Mouse (Mus musculus): ENCODE measurements around the gene B9d2. TPM values are rescaled to one million over a fixed set of nuclear protein-coding genes. Genes with fewer than 3 reads are reported as not detected.
A peak's percentile ranks its signal among the peaks of the same experiment; 100 is the strongest.

B9d2 gene
- polyA plus RNA-seq, 1 experiment from 2014 or later = 57.6 TPM

DNA sequence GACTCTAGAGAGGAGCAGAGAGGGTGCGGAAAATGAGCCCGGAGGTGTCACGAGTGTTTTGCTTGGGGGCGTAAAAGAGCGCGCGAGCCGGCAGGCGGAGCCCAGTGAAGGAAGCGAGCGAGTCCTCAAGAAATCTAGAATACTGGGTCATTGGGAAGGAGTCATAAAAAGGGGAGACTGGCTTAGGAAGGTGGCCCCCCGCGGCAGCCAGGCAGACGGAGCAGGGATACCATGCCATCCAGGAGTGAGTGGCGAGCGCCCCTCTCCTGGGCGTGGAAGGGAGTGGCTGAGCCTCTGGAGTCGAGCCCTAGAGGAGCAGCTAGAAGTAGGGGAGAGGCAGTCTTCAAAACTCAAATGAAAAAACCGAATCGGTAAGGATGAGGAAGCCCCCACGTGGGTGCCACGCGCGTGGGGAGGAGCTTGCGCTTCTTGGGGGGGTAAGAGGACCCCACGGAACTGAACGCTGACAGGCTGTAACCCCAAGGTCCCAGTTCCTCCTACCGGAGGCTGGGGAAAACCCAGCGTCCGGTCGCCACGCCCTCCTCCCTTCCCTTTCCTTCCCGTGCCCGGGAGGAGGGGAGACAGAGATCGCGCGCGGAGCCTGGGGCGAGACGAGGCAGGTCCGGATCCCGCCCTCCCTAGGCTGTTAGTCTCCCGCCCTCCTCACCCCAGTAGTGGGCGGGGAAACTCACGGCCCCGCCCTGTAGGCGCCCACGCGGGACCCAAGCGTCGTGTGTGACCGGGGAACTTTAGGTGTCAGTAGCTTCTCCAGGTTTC, 8.4 kb downstream of the B9d2 start:
- Histone ChIP-seq H3K36me3 (ENCODE audit: control insufficient read depth, insufficient read depth, low read length) (no peaks in the 10 kb centered on the region), H3K9me3 (replicated peaks; ENCODE audit: control insufficient read depth, low read length) (no peaks in the 10 kb centered on the region), H3K27me3 (replicated peaks; ENCODE audit: control insufficient read depth, insufficient read depth, low read length) (peaks cover 53% of the 10 kb centered on the region), H3K4me1 (ENCODE audit: control insufficient read depth, insufficient read depth, low read length) (peaks cover 16% of the 10 kb centered on the region), H3K27ac (ENCODE audit: low read depth, low read length) (no peak overlapping the region), H3K4me2 (ENCODE audit: low read length) (peak overlapping the region; percentile 59), H3K9ac (ENCODE audit: low read length) (peak overlapping the region; percentile 45; the same call in 1 of the 2 replicates), H3K4me3 (ENCODE audit: low read depth, low read length) (peak overlapping the region; percentile 39)
- 2% methylated on average over 52 of the region's 52 CpGs for WGBS
- ATAC-seq (no peak), DNase-seq (ENCODE audit: low spot score) (no peak)

DNA sequence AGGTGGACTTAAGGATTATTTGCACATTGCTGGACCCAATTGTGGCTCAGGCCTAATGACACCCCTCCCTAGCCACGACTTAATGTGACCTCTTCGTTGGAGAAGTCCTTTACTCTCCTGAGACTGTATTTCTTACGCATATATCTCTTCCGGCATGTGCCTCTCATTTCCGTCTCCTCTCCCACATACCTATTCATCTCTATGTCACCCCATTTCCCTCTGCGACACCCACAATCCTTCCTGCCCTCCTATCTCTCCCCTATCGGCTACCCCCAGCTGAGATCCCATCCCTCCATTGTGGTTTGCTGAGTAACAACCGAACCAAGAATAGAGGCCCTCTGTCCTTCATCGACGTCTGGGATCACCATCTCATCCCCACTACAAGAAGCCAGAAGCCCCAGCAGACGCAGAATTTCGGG, 9.0 kb downstream of the B9d2 start:
- WGBS = 10% methylated on average over 12 of the region's 12 CpGs
- H3K9me3 ChIP-seq (replicated peaks; ENCODE audit: control insufficient read depth, low read length) = no peaks in the 10 kb centered on the region
- ATAC-seq (no peak), DNase-seq (ENCODE audit: low spot score) (no peak)
- no peak overlapping the region for H3K9ac ChIP-seq (ENCODE audit: low read length)
- H3K4me2 ChIP-seq (ENCODE audit: low read length) = peak overlapping the region; percentile 59
- no peak overlapping the region for H3K27ac ChIP-seq (ENCODE audit: low read depth, low read length)
- H3K36me3 ChIP-seq (ENCODE audit: control insufficient read depth, insufficient read depth, low read length) = no peaks in the 10 kb centered on the region
- H3K4me3 ChIP-seq (ENCODE audit: low read depth, low read length) = peak overlapping the region; percentile 39
- H3K4me1 ChIP-seq (ENCODE audit: control insufficient read depth, insufficient read depth, low read length) = peaks cover 16% of the 10 kb centered on the region
- peaks cover 53% of the 10 kb centered on the region for H3K27me3 ChIP-seq (replicated peaks; ENCODE audit: control insufficient read depth, insufficient read depth, low read length)

DNA sequence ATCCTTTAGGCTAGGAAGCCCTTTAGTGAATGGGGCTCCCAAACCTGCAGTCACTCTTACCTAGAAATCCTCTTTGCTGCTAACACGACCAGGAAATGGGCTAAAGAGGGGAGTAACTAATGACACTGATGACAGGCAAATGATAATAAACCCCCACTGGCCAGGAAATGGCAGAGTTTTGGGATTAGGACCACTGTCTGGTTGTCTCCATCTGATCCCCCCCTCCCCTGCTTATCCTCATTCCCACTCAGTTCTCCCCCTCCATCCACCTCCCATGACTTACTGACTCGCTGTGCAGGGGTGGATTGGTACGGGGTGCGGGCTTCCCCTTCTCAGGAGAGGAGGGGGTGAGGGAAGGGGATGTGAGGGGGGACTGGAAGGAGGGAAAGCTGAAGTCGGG, 9.5 kb downstream of the B9d2 start:
- H3K27me3 ChIP-seq (replicated peaks; ENCODE audit: control insufficient read depth, insufficient read depth, low read length) = peaks cover 53% of the 10 kb centered on the region
- H3K4me2 ChIP-seq (ENCODE audit: low read length) = no peak overlapping the region
- H3K9ac ChIP-seq (ENCODE audit: low read length) = no peak overlapping the region
- no peaks in the 10 kb centered on the region for H3K36me3 ChIP-seq (ENCODE audit: control insufficient read depth, insufficient read depth, low read length)
- H3K4me1 ChIP-seq (ENCODE audit: control insufficient read depth, insufficient read depth, low read length) = peaks cover 16% of the 10 kb centered on the region
- 27% methylated on average over 5 of the region's 5 CpGs for WGBS
- H3K9me3 ChIP-seq (replicated peaks; ENCODE audit: control insufficient read depth, low read length) = no peaks in the 10 kb centered on the region
- DNase-seq (ENCODE audit: low spot score) (no peak), ATAC-seq (no peak)
- no peak overlapping the region for H3K4me3 ChIP-seq (ENCODE audit: low read depth, low read length)
- H3K27ac ChIP-seq (ENCODE audit: low read depth, low read length) = no peak overlapping the region

DNA sequence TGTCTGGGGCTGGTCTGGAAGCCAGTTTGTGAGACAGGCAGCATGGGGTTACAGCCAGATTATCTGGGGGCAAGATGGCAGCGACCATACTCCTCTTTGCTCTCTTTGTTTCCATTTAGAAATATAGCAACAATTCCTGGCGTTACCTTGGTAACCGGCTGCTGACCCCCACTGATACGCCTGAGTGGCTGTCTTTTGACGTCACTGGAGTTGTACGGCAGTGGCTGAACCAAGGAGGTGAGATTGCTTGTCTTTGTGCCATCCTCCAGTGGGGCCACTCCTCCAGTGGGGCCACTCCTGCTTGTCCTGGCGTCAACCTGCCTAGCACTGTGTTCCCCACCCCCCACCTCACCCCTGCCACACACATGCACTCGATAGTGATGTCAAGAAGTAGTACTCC, 13.5 kb downstream of the B9d2 start:
- Histone ChIP-seq H3K27me3 (replicated peaks; ENCODE audit: control insufficient read depth, insufficient read depth, low read length) (peaks cover 19% of the 10 kb centered on the region), H3K9ac (ENCODE audit: low read length) (no peak overlapping the region), H3K4me1 (ENCODE audit: control insufficient read depth, insufficient read depth, low read length) (0 out of 2 replicates have a peak, but pooled peaks cover 2% of the 10 kb centered on the region), H3K36me3 (ENCODE audit: control insufficient read depth, insufficient read depth, low read length) (no peaks in the 10 kb centered on the region), H3K9me3 (replicated peaks; ENCODE audit: control insufficient read depth, low read length) (no peaks in the 10 kb centered on the region), H3K27ac (ENCODE audit: low read depth, low read length) (no peak overlapping the region), H3K4me2 (ENCODE audit: low read length) (no peak overlapping the region), H3K4me3 (ENCODE audit: low read depth, low read length) (no peak overlapping the region)
- DNase-seq (ENCODE audit: low spot score) (no peak), ATAC-seq (no peak)
- 41% methylated on average over 8 of the region's 8 CpGs for WGBS

DNA sequence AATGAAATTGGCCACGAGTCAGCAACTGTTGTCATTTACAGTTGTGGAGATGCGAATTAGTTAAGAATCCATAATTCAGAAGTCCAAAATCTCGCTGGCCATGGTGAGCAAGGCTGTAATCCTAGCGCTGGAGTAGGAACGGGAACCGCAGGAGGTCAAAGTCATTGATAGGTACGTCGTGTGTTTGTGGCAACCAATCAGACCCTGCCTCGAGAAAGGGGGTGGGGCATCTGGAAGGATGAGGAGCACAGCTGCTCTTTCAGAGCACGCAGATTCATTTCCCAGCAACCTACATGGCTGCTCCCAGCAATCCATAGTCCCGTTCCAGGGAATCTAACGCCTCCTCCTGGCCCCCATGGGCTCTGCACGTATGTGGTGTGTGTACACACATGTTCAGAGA, 19.3 kb downstream of the B9d2 start:
- ATAC-seq (no peak), DNase-seq (ENCODE audit: low spot score) (no peak)
- WGBS = 60% methylated on average over 13 of the region's 13 CpGs
- no peaks in the 10 kb centered on the region for H3K9me3 ChIP-seq (replicated peaks; ENCODE audit: control insufficient read depth, low read length)
- no peak overlapping the region for H3K9ac ChIP-seq (ENCODE audit: low read length)
- no peak overlapping the region for H3K27ac ChIP-seq (ENCODE audit: low read depth, low read length)
- H3K4me3 ChIP-seq (ENCODE audit: low read depth, low read length) = no peak overlapping the region
- 0 out of 2 replicates have a peak, but pooled peaks cover 3% of the 10 kb centered on the region for H3K4me1 ChIP-seq (ENCODE audit: control insufficient read depth, insufficient read depth, low read length)
- H3K4me2 ChIP-seq (ENCODE audit: low read length) = no peak overlapping the region
- H3K27me3 ChIP-seq (replicated peaks; ENCODE audit: control insufficient read depth, insufficient read depth, low read length) = peaks cover 9% of the 10 kb centered on the region; the same call in 1 of the 2 replicates
- H3K36me3 ChIP-seq (ENCODE audit: control insufficient read depth, insufficient read depth, low read length) = no peaks in the 10 kb centered on the region

DNA sequence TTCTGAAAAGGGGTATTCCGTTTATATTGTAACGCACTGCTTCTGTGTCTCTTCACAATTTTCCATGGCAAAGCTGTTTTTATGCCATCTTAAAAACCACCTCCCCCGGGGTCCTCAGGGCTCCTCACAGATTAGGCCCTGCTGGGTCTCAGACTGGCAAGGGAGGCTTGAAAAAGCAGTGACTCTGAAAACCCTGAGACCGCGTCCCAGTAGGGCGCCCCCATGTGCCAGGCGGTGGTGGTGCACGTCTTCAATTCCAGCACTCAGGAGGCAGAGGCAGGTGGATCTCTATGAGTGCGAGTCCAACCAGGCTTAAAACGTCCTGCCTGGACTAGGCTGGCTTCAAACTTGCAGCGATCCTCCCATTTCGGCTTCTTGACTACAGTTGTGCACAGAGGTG, 20.2 kb downstream of the B9d2 start:
- Histone ChIP-seq H3K36me3 (ENCODE audit: control insufficient read depth, insufficient read depth, low read length) (no peaks in the 10 kb centered on the region), H3K27ac (ENCODE audit: low read depth, low read length) (no peak overlapping the region), H3K9me3 (replicated peaks; ENCODE audit: control insufficient read depth, low read length) (no peaks in the 10 kb centered on the region), H3K4me2 (ENCODE audit: low read length) (no peak overlapping the region), H3K27me3 (replicated peaks; ENCODE audit: control insufficient read depth, insufficient read depth, low read length) (peaks cover 9% of the 10 kb centered on the region; the same call in 1 of the 2 replicates), H3K4me3 (ENCODE audit: low read depth, low read length) (no peak overlapping the region), H3K4me1 (ENCODE audit: control insufficient read depth, insufficient read depth, low read length) (0 out of 2 replicates have a peak, but pooled peaks cover 3% of the 10 kb centered on the region), H3K9ac (ENCODE audit: low read length) (no peak overlapping the region)
- no peak for DNase-seq (ENCODE audit: low spot score)
- no peak for ATAC-seq
- 75% methylated on average over 12 of the region's 12 CpGs for WGBS

DNA sequence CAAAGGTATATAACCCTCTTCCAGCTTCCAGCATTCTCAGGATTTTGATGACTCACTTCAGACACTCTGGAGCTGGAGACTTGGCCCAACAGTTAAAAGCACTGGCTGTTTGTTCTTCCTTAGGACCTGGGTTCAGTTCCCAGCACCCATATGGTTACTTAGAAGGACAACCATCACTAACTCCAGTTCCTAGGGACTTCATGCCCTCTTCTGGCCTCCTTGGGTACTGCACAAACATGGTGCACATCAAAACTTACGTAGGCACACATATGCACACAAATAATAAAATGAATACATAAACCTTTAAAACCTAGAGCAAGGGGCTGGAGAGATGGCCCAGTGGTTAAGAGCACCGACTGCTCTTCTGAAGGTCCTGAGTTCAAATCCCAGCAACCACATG, 21.8 kb downstream of the B9d2 start:
- DNase-seq (ENCODE audit: low spot score) (no peak), ATAC-seq (no peak)
- Histone ChIP-seq H3K9me3 (replicated peaks; ENCODE audit: control insufficient read depth, low read length) (no peaks in the 10 kb centered on the region), H3K27ac (ENCODE audit: low read depth, low read length) (no peak overlapping the region), H3K4me1 (ENCODE audit: control insufficient read depth, insufficient read depth, low read length) (0 out of 2 replicates have a peak, but pooled peaks cover 3% of the 10 kb centered on the region), H3K9ac (ENCODE audit: low read length) (no peak overlapping the region), H3K36me3 (ENCODE audit: control insufficient read depth, insufficient read depth, low read length) (no peaks in the 10 kb centered on the region), H3K4me2 (ENCODE audit: low read length) (no peak overlapping the region), H3K4me3 (ENCODE audit: low read depth, low read length) (no peak overlapping the region), H3K27me3 (replicated peaks; ENCODE audit: control insufficient read depth, insufficient read depth, low read length) (peaks cover 9% of the 10 kb centered on the region; the same call in 1 of the 2 replicates)
- 91% methylated on average over 2 of the region's 2 CpGs for WGBS

DNA sequence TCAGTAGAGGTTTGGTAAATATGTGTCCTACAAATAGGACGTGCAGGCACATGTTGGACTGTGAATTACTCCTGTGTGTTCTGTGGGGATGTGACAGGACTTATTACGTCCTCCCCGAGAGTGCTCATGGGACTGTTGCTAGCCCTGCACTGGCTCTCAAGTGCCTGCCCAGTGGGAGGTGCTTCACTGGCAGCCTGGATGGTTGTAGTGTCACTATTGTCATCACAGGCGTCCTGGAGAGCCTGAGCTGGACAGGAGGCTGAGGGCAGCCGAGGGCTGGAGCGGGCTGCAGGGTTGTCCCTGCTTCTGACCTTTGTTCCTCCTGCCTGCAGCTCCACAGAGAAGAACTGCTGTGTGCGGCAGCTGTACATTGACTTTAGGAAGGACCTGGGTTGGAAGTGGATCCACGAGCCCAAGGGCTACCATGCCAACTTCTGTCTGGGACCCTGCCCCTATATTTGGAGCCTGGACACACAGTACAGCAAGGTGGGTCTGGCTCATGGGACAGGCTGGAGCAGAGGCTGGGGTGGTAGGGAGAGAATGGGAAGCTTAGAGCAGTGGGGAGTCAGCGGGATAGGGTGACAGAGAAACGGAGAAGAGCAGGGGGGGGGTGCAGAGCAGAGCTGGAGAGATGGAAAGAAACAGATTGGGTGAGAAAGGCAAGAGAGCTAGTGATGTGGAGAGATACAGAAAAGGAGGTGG, 23.4 kb downstream of the B9d2 start:
- no peaks in the 10 kb centered on the region for H3K9me3 ChIP-seq (replicated peaks; ENCODE audit: control insufficient read depth, low read length)
- no peak for DNase-seq (ENCODE audit: low spot score)
- ATAC-seq = 0 out of 2 replicates have a peak, but pooled peaks have one; percentile 27
- 15% methylated on average over 10 of the region's 10 CpGs for WGBS
- no peak overlapping the region for H3K9ac ChIP-seq (ENCODE audit: low read length)
- no peaks in the 10 kb centered on the region for H3K36me3 ChIP-seq (ENCODE audit: control insufficient read depth, insufficient read depth, low read length)
- no peak overlapping the region for H3K4me3 ChIP-seq (ENCODE audit: low read depth, low read length)
- peak overlapping the region; percentile 57; the same call in 1 of the 2 replicates for H3K4me2 ChIP-seq (ENCODE audit: low read length)
- peaks cover 9% of the 10 kb centered on the region; the same call in 1 of the 2 replicates for H3K27me3 ChIP-seq (replicated peaks; ENCODE audit: control insufficient read depth, insufficient read depth, low read length)
- no peak overlapping the region for H3K27ac ChIP-seq (ENCODE audit: low read depth, low read length)
- H3K4me1 ChIP-seq (ENCODE audit: control insufficient read depth, insufficient read depth, low read length) = 0 out of 2 replicates have a peak, but pooled peaks cover 3% of the 10 kb centered on the region
